Mouse (Mus musculus): ENCODE results near the gene Qpct.

DNA sequence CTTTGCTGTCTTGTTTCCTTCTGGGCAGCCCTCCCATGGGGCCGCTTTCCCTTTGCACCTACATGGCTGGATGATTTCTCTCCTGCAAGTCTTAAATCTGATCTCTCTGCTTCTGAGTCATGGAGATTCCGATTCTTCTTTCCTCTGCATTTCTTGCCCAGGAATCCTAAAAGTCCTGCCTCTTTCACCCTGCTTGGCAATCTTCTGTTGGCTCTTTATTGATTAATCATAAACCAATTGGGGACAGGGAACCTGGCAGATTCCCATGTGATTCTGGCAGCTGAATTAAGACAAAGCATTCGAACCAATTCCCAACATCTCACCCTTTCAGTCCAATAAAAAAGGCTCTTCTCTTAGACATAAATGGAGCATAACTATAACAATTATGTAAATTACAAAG is 22.5 kb upstream of the Qpct start:
- no peak for TF ChIP-seq POLR2A (IDR thresholded peaks at IDR 0.05; ENCODE audit: control insufficient read depth in 1 of 2, insufficient read depth in 1 of 2, low read depth in 1 of 2, low read length in 2 of 2, poor library complexity in 1 of 2)
- TF ChIP-seq EP300 (IDR thresholded peaks at IDR 0.05; ENCODE audit: low read depth in 1 of 2, low read length in 2 of 2), result no peak
- TF ChIP-seq POLR2AphosphoS2 (IDR thresholded peaks at IDR 0.05; ENCODE audit: low read length), result no peak
- no peak for TF ChIP-seq GATA1 (IDR thresholded peaks at IDR 0.05; ENCODE audit: low read depth, low read length)
- no peak for TF ChIP-seq CHD2 (IDR thresholded peaks at IDR 0.05; ENCODE audit: low read length)
- TF ChIP-seq CTCF (IDR thresholded peaks at IDR 0.05 in 2 of 3, conservative IDR thresholded peaks at IDR 0.05 in 1 of 3; ENCODE audit: control insufficient read depth in 1 of 3, insufficient read depth in 1 of 3, low read depth in 2 of 3, low read length in 3 of 3, poor library complexity in 1 of 3, severe bottlenecking in 1 of 3), result no peak
- no peak for TF ChIP-seq MAX (IDR thresholded peaks at IDR 0.05; ENCODE audit: low read length)
- no peak for TF ChIP-seq E2F4 (IDR thresholded peaks at IDR 0.05; ENCODE audit: borderline replicate concordance, low read depth, low read length)
